Mouse (Mus musculus): ENCODE measurements around the gene Bpifb2. TPM values are rescaled to one million over a fixed set of nuclear protein-coding genes. Genes with fewer than 3 reads are reported as not detected.

The Bpifb2 gene
- polyA plus RNA-seq, 1 experiment from 2014 or later: not detected

- Histone ChIP-seq H3K36me3 (ENCODE audit: control insufficient read depth, insufficient read depth, low read length) (no peaks in the 10 kb centered on the region), H3K9ac (ENCODE audit: low read depth, low read length) (no peak within 1 kb of the TSS), H3K27me3 (replicated peaks; ENCODE audit: control insufficient read depth, insufficient read depth, low read length) (no peaks in the 10 kb centered on the region), H3K4me3 (ENCODE audit: low read depth, low read length) (no peak within 1 kb of the TSS), H3K4me1 (ENCODE audit: control insufficient read depth, insufficient read depth, low read length) (no peaks in the 10 kb centered on the region), H3K27ac (replicated peaks; ENCODE audit: low read depth, low read length) (no peak within 1 kb of the TSS), H3K4me2 (ENCODE audit: low read depth, low read length) (no peak within 1 kb of the TSS), H3K9me3 (ENCODE audit: control insufficient read depth, low read length) (no peaks in the 10 kb centered on the region)
- no peak for DNase-seq (ENCODE audit: low spot score)
- 70% methylated on average over 5 of the region's 5 CpGs for WGBS
- no peak for ATAC-seq (ENCODE audit: low read depth)
These were observed 63.0 kb downstream of the Bpifb2 start, which contains the start of gene Bpifb4 for GRCm38 (mm10) chr2:153937843-153938242. TSS of gene Bpifb4 (plus strand) at chr2:153938212.

DNA sequence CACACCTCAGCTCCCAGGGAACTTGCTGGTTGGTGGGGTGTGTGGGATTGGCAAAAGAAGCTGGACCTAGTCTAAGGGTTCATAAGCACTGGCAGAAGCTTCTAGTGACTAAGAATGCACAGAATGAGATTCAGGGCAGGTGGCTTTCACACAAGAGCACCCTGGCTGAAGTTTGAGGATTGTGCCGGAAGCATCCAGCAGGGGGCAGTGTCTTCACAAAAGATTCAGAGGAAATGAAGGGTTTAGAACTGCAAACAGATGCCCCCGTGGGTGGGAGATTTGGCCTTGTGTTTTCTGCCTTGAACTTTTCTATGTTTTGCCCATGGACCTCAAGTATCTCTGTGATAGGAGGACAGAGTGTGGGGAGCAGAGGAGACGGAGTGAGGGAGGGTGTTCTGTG is 68.7 kb downstream of the Bpifb2 start:
- Histone ChIP-seq H3K27ac (replicated peaks; ENCODE audit: low read depth, low read length) (no peak overlapping the region), H3K27me3 (replicated peaks; ENCODE audit: control insufficient read depth, insufficient read depth, low read length) (no peaks in the 10 kb centered on the region), H3K9ac (ENCODE audit: low read depth, low read length) (no peak overlapping the region), H3K9me3 (ENCODE audit: control insufficient read depth, low read length) (no peaks in the 10 kb centered on the region), H3K4me2 (ENCODE audit: low read depth, low read length) (no peak overlapping the region), H3K36me3 (ENCODE audit: control insufficient read depth, insufficient read depth, low read length) (no peaks in the 10 kb centered on the region), H3K4me1 (ENCODE audit: control insufficient read depth, insufficient read depth, low read length) (no peaks in the 10 kb centered on the region), H3K4me3 (ENCODE audit: low read depth, low read length) (no peak overlapping the region)
- DNase-seq (ENCODE audit: low spot score) (peak; percentile 23), ATAC-seq (ENCODE audit: low read depth) (no peak)
- 34% methylated on average over 3 of the region's 3 CpGs for WGBS

DNA sequence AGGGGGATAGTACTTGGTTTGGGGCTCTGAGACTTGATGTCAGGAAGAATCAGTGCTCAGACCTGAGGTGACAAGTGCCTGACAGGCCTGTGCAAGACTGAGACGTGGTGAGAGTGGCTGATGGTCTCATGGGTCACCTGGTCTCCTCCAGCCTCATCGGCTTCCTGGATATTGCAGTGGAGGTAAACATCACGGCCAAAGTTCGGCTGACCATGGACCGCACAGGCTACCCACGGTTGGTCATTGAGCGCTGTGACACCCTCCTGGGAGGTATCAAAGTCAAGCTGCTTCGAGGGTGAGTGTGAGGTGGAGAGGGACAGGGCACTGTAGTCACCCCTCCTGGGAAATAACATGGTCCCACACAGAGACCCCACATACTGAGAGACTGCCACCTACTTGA is 69.7 kb downstream of the Bpifb2 start:
- H3K9ac ChIP-seq (ENCODE audit: low read depth, low read length): no peak overlapping the region
- no peaks in the 10 kb centered on the region for H3K27me3 ChIP-seq (replicated peaks; ENCODE audit: control insufficient read depth, insufficient read depth, low read length)
- no peak overlapping the region for H3K4me2 ChIP-seq (ENCODE audit: low read depth, low read length)
- H3K27ac ChIP-seq (replicated peaks; ENCODE audit: low read depth, low read length): no peak overlapping the region
- no peaks in the 10 kb centered on the region for H3K9me3 ChIP-seq (ENCODE audit: control insufficient read depth, low read length)
- no peaks in the 10 kb centered on the region for H3K4me1 ChIP-seq (ENCODE audit: control insufficient read depth, insufficient read depth, low read length)
- H3K4me3 ChIP-seq (ENCODE audit: low read depth, low read length): no peak overlapping the region
- DNase-seq (ENCODE audit: low spot score) (no peak), ATAC-seq (ENCODE audit: low read depth) (no peak)
- WGBS: 78% methylated on average over 8 of the region's 8 CpGs
- H3K36me3 ChIP-seq (ENCODE audit: control insufficient read depth, insufficient read depth, low read length): no peaks in the 10 kb centered on the region

Other genes starting within 250 kb of the Bpifb2 start
- 61.5 and 66.5 TPM in 2 replicates for gene Commd7, start 242.3 kb upstream of the Bpifb2 start, polyA plus RNA-seq (2014; fragmentation: Nextera tagmentation; extraction: Ambion mirVana)
- gene Dnmt3b, start 225.6 kb upstream of the Bpifb2 start, polyA plus RNA-seq (2014; fragmentation: Nextera tagmentation; extraction: Ambion mirVana): 7.0 and 7.6 TPM in 2 replicates
- gene Dnmt3c, start 178.4 kb upstream of the Bpifb2 start, polyA plus RNA-seq (2014; fragmentation: Nextera tagmentation; extraction: Ambion mirVana): not detected in 2 replicates
- gene Mapre1, start 133.8 kb upstream of the Bpifb2 start, polyA plus RNA-seq (2014; fragmentation: Nextera tagmentation; extraction: Ambion mirVana): 228 and 238 TPM in 2 replicates
- 0.11 TPM in 1 of 2 replicates, not detected in the other for gene Efcab8, start 95.1 kb upstream of the Bpifb2 start, polyA plus RNA-seq (2014; fragmentation: Nextera tagmentation; extraction: Ambion mirVana)
- not detected in 2 replicates for gene Sun5, start 4.0 kb upstream of the Bpifb2 start, polyA plus RNA-seq (2014; fragmentation: Nextera tagmentation; extraction: Ambion mirVana)
- gene Bpifb6, start 25.3 kb downstream of the Bpifb2 start, polyA plus RNA-seq (2014; fragmentation: Nextera tagmentation; extraction: Ambion mirVana): 0.16 TPM in 1 of 2 replicates, not detected in the other
- gene Bpifb3, start 43.2 kb downstream of the Bpifb2 start, polyA plus RNA-seq (2014; fragmentation: Nextera tagmentation; extraction: Ambion mirVana): 0.10 TPM in 1 of 2 replicates, not detected in the other
- gene Bpifb4, start 63.2 kb downstream of the Bpifb2 start, polyA plus RNA-seq (2014; fragmentation: Nextera tagmentation; extraction: Ambion mirVana): 0.11 TPM in 1 of 2 replicates, not detected in the other
- 0.13 TPM in 1 of 2 replicates, not detected in the other for gene Bpifa6, start 99.9 kb downstream of the Bpifb2 start, polyA plus RNA-seq (2014; fragmentation: Nextera tagmentation; extraction: Ambion mirVana)
- gene Bpifa2, start 133.2 kb downstream of the Bpifb2 start, polyA plus RNA-seq (2014; fragmentation: Nextera tagmentation; extraction: Ambion mirVana): 0.47 TPM in 1 of 2 replicates, not detected in the other

All from embryonic facial prominence, embryonic 14.5 days (tissue).